Mouse (Mus musculus): ENCODE data around the gene Tmtc1. TPM values are rescaled to one million over a fixed set of nuclear protein-coding genes. Genes with fewer than 3 reads are reported as not detected.

Gene Tmtc1
- polyA plus RNA-seq, 2 experiments from 2014 or later: 0.08 TPM; not detected in 1

- no peak for ATAC-seq
These were observed 27.6 kb downstream of the Tmtc1 start for GRCm38 (mm10) chr6:148416597-148416996.

DNA sequence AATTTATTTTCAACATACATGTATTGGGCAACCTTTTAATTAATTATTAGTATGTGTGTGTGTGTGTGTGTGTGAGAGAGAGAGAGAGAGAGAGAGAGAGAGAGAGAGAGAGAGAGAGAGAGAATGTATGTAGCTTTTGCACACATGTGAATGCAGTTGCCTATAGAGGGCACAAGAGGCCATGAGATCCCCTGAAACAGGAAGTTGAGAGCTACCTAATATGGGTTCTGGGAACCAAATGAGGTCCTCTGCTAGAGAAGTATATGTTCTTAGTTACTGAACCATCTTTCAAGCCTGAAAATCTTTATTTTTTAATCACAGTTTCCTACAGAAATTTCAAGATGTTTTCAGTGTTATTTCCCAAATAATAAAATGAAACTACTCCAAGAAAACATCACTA, 30.6 kb downstream of the Tmtc1 start:
- no peak for ATAC-seq

GRCm38 (mm10) chr6:148406792-148407490, 37.2 kb downstream of the Tmtc1 start:
- ATAC-seq: no peak

DNA sequence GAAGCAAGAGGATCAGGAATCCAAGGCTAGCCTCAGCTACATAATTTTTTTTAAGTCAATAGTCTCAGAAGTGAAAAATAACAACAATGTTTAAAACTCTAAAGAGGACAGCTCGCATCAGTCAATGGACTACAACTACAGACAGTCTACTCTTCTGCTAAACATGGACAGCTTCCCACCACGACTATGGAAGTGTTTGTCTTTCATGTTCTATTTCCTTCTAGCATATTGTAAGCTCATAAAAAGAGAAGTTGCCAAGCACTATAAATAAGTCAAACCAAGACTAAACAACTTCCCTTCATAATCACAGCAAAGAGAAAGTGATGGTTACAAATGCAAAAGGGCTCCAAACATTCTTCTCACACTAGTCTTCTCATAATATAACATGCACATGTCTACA, 38.6 kb downstream of the Tmtc1 start:
- no peak for ATAC-seq

GRCm38 (mm10) chr6:148404500-148404899, 39.7 kb downstream of the Tmtc1 start:
- ATAC-seq: no peak

- ATAC-seq: no peak
These were observed 40.4 kb downstream of the Tmtc1 start for GRCm38 (mm10) chr6:148403761-148404160.

GRCm38 (mm10) chr6:148401031-148401430, 43.2 kb downstream of the Tmtc1 start:
- ATAC-seq: no peak

DNA sequence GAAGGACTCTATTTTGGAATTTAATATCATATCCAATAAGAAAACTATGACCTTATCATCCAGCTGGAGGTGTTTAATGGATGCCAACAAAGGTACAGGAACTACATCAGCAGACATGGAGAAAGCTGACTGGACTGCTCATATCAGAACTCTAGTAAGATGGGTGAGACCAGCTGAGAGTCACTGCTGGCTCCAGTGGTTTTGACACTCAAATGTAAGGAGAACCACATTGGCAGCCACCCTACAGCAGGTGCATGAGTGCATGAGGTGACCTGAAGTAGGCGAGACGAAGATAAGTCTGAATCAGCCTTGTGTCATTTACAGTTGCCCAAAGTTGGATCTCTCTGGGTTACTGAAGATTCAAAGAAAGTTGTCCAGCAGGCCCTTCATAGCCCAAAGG, 44.6 kb downstream of the Tmtc1 start:
- no peak for ATAC-seq

DNA sequence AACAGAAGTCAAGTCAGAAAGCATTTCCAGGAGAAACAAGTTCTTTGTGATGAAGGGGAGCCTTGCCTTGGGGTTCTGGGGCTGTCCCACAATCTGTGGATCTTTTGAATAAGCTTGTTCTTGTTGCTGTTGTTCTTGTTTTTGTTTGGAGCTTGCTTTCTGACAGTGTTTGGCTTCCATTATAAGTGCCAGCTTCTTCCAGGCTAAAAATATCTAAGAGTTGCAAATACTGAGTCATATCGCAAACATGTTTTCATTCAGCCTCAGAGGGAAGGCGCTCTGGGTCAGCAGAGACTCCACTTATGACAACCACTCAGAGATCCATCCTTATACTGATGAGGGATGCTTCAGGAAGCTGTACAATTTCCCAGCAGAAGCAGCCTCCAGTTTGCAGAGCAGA, 45.3 kb downstream of the Tmtc1 start:
- ATAC-seq: no peak

DNA sequence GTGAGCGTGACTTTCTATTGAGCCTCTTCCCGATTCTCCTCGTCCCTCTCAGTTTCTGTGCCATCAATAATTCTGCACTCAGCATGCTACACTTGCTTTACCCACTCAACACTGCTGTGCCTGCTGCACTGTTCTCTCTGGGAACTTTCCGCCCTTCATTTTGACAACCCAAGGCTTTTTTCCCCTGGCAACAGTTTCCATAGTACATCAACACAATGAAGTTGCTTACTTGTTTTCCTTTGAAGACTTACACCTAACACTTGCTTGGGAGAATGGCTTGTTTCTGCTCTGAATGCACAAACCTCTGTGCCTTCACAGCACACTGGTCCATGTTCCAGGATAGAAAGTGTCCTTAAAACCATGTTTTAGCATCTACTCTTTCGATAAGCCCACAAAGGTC, 46.9 kb downstream of the Tmtc1 start:
- no peak for ATAC-seq

GRCm38 (mm10) chr6:148395272-148395671, 48.9 kb downstream of the Tmtc1 start:
- no peak for ATAC-seq

DNA sequence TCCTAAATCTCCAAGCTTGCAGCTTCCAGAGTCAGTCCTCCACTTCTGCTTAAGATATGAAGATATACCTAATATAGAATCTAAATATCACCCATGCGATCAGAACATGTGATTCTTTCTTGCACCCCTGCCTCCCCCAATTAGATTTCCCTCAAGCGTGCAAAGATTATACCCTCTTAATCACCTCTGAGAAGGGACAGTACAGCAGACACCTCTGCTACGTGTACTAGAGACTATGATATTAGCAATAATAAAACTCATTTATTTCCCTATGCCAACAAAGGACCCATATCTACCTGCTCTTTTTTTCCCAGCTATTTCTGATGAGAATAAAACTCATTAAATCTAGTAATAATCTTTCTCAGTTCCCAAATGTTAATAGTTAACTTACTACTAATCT, 49.9 kb downstream of the Tmtc1 start:
- no peak for ATAC-seq

DNA sequence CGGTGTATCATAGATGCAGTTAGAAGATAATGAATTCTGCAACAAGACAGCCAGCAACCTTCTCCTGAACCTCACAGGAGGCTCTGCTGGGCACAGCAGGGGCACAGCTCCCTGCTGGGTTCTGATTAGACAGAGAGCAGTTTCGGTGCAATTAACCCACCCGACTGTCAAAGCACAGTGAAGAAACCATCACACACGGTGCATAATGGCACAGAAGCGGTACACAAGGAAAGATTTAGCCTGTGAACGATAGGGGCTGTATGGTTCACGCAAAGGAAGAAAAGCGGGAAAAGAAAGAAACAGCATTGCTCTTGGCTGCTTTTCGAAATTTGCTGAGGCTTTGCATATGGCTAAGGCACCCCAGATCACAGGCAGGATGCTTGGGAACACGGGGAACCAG, 52.0 kb downstream of the Tmtc1 start:
- no peak for ATAC-seq

GRCm38 (mm10) chr6:148391286-148391685, 52.9 kb downstream of the Tmtc1 start:
- ATAC-seq: no peak

DNA sequence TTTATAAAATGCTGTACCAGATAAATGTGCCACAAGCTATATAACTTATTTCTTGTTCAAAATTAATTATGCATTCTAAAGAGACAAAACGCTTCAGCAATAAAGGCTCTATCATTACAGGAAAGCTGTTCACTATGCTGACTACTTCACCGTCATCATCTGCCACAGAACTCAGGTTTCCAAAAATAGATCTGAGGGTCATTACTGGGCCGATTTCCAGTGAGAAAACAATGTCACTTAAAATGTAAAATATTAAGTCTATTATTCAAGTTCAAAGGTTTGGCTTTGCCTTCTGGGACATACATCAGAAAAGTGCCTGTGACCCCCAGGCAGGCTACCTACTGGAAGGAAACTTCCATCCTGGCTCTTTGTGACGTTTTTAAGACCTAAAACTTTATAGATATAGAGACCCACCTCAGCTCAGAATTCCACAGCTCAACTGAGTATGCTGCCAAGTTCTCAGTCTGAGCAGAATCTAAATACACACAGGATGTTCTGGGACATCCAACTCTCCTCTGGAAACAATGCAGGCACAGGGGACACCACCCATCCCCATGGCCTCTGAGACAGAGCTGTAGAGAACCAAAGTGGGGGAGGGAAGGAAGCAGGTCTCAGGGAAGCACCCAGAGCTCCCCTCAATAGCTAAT, 53.4 kb downstream of the Tmtc1 start:
- ATAC-seq: no peak

GRCm38 (mm10) chr6:148387990-148388389, 56.2 kb downstream of the Tmtc1 start:
- ATAC-seq: no peak

DNA sequence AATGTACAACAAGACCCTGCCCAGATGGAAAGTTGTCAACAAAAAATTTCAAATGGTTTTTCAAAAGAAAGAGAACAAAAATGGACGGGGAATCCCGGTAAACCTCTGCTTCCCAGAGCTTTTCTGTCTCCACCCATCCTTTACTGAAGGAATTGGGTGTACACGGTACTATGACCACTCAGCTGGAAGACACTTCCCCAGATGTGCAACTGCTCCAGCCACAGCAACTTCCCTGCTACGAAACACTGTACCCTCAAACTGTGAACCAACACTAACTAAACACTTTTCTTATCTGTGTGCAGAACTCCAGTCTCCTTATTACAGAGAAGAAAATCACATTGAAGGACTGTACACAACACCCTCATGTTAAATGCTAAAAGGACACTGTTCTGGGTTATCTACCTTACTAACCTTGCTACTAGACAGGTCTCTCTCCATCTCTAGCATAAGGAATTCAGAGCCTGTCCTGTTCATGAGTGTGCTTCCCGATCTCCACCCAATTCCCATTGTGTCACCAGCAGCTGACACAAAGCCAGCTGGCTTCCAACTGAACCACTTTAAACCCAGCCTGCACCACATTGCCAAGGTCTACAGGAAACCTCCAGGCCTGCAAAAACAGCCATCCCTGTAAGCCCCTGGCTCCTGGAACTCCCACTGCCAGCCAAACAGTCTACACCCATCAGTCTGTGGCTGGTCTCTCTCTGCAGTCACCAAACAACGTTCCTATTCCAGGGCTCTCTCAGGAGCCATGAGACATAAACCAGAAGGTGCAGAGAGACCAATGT, 59.9 kb downstream of the Tmtc1 start:
- no peak for ATAC-seq

GRCm38 (mm10) chr6:148381163-148381782, 62.9 kb downstream of the Tmtc1 start:
- no peak for ATAC-seq

DNA sequence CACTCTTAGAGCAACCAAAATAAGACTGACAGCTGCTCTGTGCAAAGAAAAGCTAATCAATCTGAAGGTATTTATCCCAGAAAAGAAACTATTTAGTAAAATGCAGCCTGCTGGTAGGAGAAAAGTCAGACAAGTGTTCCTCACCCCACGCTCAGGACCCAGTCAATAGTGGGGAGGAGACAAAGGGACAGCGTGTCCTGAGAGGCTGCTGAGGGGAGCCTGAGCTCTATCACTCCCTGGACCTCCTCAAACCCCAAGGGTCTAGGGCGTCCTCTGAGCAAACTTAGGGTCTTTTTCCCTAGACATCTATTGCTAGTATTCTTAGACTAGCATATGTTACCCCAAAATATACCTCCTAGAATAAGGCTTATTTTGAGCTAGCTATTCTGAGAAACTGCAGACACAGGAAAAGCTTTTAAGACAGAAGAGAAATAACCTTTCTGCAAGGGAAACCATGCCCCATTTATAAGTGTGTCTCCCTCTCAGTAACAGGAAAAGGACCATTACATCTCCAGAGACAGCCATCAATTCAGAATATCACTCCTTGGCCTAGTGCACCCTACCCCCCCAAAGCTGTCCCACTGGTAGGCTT, 68.5 kb downstream of the Tmtc1 start:
- ATAC-seq: no peak

- no peak for ATAC-seq
These were observed 69.2 kb downstream of the Tmtc1 start for GRCm38 (mm10) chr6:148375015-148375414.

DNA sequence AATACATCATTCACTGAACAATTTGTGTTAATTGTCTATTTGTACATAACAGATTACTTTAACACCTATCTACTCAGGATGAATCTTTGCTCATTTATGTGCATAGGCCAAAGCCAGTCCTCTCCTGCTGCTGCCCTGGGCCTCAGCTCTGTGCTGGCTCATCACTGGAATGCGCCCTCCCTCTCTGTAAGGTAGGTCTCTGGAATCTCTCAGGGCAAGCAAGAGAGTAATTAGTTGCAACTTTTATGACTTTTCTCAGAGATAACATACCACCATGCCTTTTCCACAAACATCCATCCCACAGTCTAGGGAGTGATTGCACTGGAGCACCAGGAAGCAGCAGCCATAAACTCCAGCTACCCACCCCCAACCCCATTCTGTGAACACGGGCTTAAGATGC, 70.7 kb downstream of the Tmtc1 start:
- ATAC-seq: no peak

GRCm38 (mm10) chr6:148371223-148371622, 73.0 kb downstream of the Tmtc1 start:
- ATAC-seq: no peak

DNA sequence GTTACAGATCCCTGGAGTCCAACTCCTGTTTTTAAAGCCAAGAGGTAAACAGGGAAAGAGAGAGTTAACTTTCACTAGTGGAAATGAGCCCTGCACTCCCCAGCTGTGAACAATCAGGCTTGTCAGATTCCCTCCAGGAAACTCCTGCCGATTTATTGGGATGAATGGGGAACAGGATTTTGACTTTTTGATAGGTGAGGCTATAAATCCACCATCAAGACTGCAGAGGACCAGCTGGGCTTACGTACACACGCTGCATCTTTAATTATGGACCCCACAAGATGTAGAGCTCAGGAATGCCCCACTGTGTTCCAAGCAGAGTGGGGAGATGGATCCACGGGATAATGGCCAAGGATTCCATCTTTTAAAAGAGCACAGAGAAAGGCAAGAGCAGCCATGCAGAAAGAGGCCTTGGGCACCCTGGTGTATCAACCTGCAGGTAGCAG, 77.1 kb downstream of the Tmtc1 start:
- ATAC-seq: no peak

Measured in activated CD4-positive, CD25-positive, alpha-beta regulatory T cell, adult 4 months (primary cell).